Mouse (Mus musculus): ENCODE data around the gene Opcml. TPM values are rescaled to one million over a fixed set of nuclear protein-coding genes. Genes with fewer than 3 reads are reported as not detected.
A peak's percentile ranks its signal among the peaks of the same experiment; 100 is the strongest.

Opcml gene
- polyA plus RNA-seq, 2 experiments: 3.7 to 5.5 TPM

DNA sequence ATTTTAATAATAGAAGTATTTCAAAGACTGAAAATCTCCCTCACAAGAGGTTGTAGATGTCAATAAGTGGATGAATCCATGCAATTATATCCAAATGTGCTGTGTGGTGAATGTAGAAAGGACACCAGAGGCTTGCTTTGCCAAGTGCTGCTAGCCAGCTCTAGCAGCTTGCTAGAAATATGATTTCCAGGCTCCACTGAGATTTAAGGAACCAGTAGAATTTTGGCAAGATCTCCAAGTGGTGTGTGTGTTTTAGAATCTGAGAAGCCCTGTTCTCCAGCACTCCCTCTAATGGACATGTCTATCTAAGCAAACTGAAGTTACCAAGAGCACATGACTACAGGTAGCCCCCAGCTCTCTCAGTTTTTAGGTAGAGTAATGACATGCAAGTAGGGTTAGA is 21.8 kb upstream of the Opcml start:
- H3K36me3 ChIP-seq (ENCODE audit: control insufficient read depth, insufficient read depth, low read length): no peaks in the 10 kb centered on the region
- no peak overlapping the region for H3K9ac ChIP-seq (ENCODE audit: low read depth, low read length, severe bottlenecking)
- no peak overlapping the region for H3K4me2 ChIP-seq (replicated peaks; ENCODE audit: low read depth, low read length, severe bottlenecking)
- no peaks in the 10 kb centered on the region for H3K9me3 ChIP-seq (ENCODE audit: control insufficient read depth, low read length)
- no peaks in the 10 kb centered on the region for H3K27me3 ChIP-seq (ENCODE audit: control insufficient read depth, insufficient read depth, low read length)
- no peak overlapping the region for H3K4me3 ChIP-seq (replicated peaks; ENCODE audit: low read length)
- TF ChIP-seq POLR2A (IDR thresholded peaks at IDR 0.05; ENCODE audit: borderline replicate concordance, extremely low read depth, insufficient read depth, insufficient read length): no peak
- H3K27ac ChIP-seq (replicated peaks; ENCODE audit: low read depth, low read length): no peak overlapping the region
- no peak for ATAC-seq (ENCODE audit: low FRiP score, low read depth)
- no peaks in the 10 kb centered on the region for H3K4me1 ChIP-seq (ENCODE audit: control insufficient read depth, insufficient read depth, low read length)
- no peak for DNase-seq (ENCODE audit: low spot score)

DNA sequence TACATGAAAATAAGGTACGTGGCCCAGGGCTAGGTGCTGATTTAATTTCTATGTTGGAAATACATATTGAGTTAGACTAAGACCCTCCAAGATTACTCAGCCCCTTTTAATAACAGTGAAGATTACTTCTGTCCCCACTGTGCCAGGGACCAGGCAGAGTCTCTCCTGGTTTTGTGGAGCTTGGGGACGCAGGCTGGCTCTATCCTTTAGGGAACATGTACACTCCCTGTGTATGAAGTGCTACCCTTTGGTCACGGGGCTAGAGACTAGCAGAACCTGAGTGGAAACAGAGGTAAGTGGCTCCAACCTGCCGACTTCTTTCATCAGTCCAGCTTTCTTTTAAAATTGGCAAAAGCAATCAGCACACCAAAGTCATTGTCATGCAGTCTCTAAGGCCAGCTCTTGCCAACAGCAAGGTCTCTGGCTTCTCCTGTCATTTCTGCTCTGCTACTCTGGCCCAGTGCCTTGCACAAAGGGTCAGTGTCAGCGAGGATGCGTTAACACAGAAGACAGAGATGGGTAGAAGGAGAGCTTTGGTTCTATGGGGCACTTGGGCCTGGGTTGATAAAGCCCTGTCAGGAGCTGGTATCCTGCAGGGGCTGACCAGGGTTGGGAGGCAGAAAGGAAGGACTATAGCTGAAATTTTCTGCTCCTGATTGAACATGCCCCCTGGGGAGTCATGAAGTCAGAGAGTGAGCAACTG is 9.1 kb upstream of the Opcml start:
- Histone ChIP-seq H3K27me3 (ENCODE audit: control insufficient read depth, insufficient read depth, low read length) (no peaks in the 10 kb centered on the region), H3K9ac (ENCODE audit: low read depth, low read length, severe bottlenecking) (no peak overlapping the region), H3K27ac (replicated peaks; ENCODE audit: low read depth, low read length) (no peak overlapping the region), H3K4me2 (replicated peaks; ENCODE audit: low read depth, low read length, severe bottlenecking) (no peak overlapping the region), H3K4me3 (replicated peaks; ENCODE audit: low read length) (no peak overlapping the region), H3K9me3 (ENCODE audit: control insufficient read depth, low read length) (no peaks in the 10 kb centered on the region), H3K36me3 (ENCODE audit: control insufficient read depth, insufficient read depth, low read length) (no peaks in the 10 kb centered on the region), H3K4me1 (ENCODE audit: control insufficient read depth, insufficient read depth, low read length) (no peaks in the 10 kb centered on the region)
- ATAC-seq (ENCODE audit: low FRiP score, low read depth): no peak; the same call in 1 of the 2 replicates
- DNase-seq (ENCODE audit: low spot score): no peak
- no peak for TF ChIP-seq POLR2A (IDR thresholded peaks at IDR 0.05; ENCODE audit: borderline replicate concordance, extremely low read depth, insufficient read depth, insufficient read length)
- 79% methylated on average over 6 of the region's 6 CpGs for WGBS

DNA sequence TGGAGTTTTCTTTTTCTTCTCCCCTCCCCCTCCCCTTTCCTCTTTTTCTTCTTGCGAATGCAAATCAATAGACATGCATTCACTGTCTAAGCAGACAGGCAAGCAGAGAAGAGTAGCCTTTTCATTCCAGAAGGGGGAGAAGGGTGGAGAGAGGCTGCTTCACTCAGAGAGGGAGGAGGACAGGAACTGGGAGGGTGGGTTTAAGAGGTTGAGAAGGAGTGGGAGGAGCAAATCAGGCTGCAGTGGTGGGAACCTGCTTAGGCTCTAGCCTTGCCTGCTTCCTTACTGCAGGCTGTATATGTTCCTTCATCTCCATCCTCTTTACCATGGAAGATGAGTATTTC is 8.6 kb upstream of the Opcml start:
- no peak; the same call in 1 of the 2 replicates for ATAC-seq (ENCODE audit: low FRiP score, low read depth)
- Histone ChIP-seq H3K4me3 (replicated peaks; ENCODE audit: low read length) (no peak overlapping the region), H3K9ac (ENCODE audit: low read depth, low read length, severe bottlenecking) (no peak overlapping the region), H3K9me3 (ENCODE audit: control insufficient read depth, low read length) (no peaks in the 10 kb centered on the region), H3K36me3 (ENCODE audit: control insufficient read depth, insufficient read depth, low read length) (no peaks in the 10 kb centered on the region), H3K27me3 (ENCODE audit: control insufficient read depth, insufficient read depth, low read length) (no peaks in the 10 kb centered on the region), H3K27ac (replicated peaks; ENCODE audit: low read depth, low read length) (no peak overlapping the region), H3K4me1 (ENCODE audit: control insufficient read depth, insufficient read depth, low read length) (no peaks in the 10 kb centered on the region), H3K4me2 (replicated peaks; ENCODE audit: low read depth, low read length, severe bottlenecking) (no peak overlapping the region)
- TF ChIP-seq POLR2A (IDR thresholded peaks at IDR 0.05; ENCODE audit: borderline replicate concordance, extremely low read depth, insufficient read depth, insufficient read length): no peak
- WGBS: 36% methylated on average over 1 of the region's 1 CpGs
- DNase-seq (ENCODE audit: low spot score): peak; percentile 15

- H3K9me3 ChIP-seq (ENCODE audit: control insufficient read depth, low read length): no peaks in the 10 kb centered on the region
- peak overlapping the region; percentile 54 for H3K4me2 ChIP-seq (replicated peaks; ENCODE audit: low read depth, low read length, severe bottlenecking)
- DNase-seq (ENCODE audit: low spot score): no peak
- no peak for ATAC-seq (ENCODE audit: low FRiP score, low read depth)
- H3K36me3 ChIP-seq (ENCODE audit: control insufficient read depth, insufficient read depth, low read length): no peaks in the 10 kb centered on the region
- peak overlapping the region; percentile 36 for H3K4me3 ChIP-seq (replicated peaks; ENCODE audit: low read length)
- TF ChIP-seq POLR2A (IDR thresholded peaks at IDR 0.05; ENCODE audit: borderline replicate concordance, extremely low read depth, insufficient read depth, insufficient read length): no peak
- H3K27ac ChIP-seq (replicated peaks; ENCODE audit: low read depth, low read length): no peak overlapping the region
- peak overlapping the region; percentile 36; the same call in 1 of the 2 replicates for H3K9ac ChIP-seq (ENCODE audit: low read depth, low read length, severe bottlenecking)
- H3K27me3 ChIP-seq (ENCODE audit: control insufficient read depth, insufficient read depth, low read length): peaks cover 38% of the 10 kb centered on the region
- peaks cover 4% of the 10 kb centered on the region; the same call in 1 of the 2 replicates for H3K4me1 ChIP-seq (ENCODE audit: control insufficient read depth, insufficient read depth, low read length)
- 3% methylated on average over 12 of the region's 12 CpGs for WGBS
Measured at GRCm38 (mm10) chr9:27791639-27791966, 1.0 kb downstream of the Opcml start.

DNA sequence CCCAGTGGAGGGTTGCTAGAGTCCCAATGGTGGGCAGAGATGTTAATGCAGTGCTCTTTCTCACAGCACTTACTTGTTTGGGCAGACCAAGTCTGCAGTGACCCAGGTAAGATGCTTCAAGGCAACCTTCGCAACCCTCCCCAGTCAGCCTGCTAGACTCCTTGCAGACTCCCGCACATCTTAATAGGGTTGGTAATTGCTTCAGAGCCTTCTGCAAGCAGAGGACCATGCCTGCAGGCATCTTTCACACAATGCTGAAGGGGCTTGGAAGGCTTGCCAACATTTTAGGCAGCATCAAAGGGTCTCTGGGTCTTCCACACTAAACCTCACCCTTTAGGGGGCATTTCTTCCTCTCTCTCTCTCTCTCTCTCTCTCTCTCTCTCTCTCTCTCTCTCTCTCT is 1.7 kb downstream of the Opcml start:
- H3K4me3 ChIP-seq (replicated peaks; ENCODE audit: low read length): no peak overlapping the region
- peaks cover 38% of the 10 kb centered on the region for H3K27me3 ChIP-seq (ENCODE audit: control insufficient read depth, insufficient read depth, low read length)
- H3K9me3 ChIP-seq (ENCODE audit: control insufficient read depth, low read length): no peaks in the 10 kb centered on the region
- H3K36me3 ChIP-seq (ENCODE audit: control insufficient read depth, insufficient read depth, low read length): no peaks in the 10 kb centered on the region
- WGBS: 29% methylated on average over 2 of the region's 2 CpGs
- ATAC-seq (ENCODE audit: low FRiP score, low read depth) (no peak), DNase-seq (ENCODE audit: low spot score) (no peak)
- H3K4me1 ChIP-seq (ENCODE audit: control insufficient read depth, insufficient read depth, low read length): peaks cover 4% of the 10 kb centered on the region; the same call in 1 of the 2 replicates
- H3K27ac ChIP-seq (replicated peaks; ENCODE audit: low read depth, low read length): no peak overlapping the region
- H3K4me2 ChIP-seq (replicated peaks; ENCODE audit: low read depth, low read length, severe bottlenecking): no peak overlapping the region
- TF ChIP-seq POLR2A (IDR thresholded peaks at IDR 0.05; ENCODE audit: borderline replicate concordance, extremely low read depth, insufficient read depth, insufficient read length): no peak
- H3K9ac ChIP-seq (ENCODE audit: low read depth, low read length, severe bottlenecking): no peak overlapping the region

Measured in limb, embryonic 14.5 days (tissue).